Mouse (Mus musculus): ENCODE measurements around the gene Irf3. TPM values are rescaled to one million over a fixed set of nuclear protein-coding genes. Genes with fewer than 3 reads are reported as not detected.

Irf3 gene
- 10 to 100 TPM; 35.2 to 41.9 TPM for total RNA-seq (2021)
- long read RNA-seq, experiment 1, partial matches to known transcripts, result 1 of 19 reads
- long read RNA-seq, experiment 1, other reads (novel, unspliced or antisense), result 5 of 19 reads
- long read RNA-seq, experiment 2, transcript Irf3-201 (8 exons, 2,031 nt), result major isoform, 6 of 15 reads
- long read RNA-seq, experiment 2, partial matches to known transcripts, result 3 of 15 reads
- long read RNA-seq, experiment 2, other reads (novel, unspliced or antisense), result 3 of 15 reads

DNA sequence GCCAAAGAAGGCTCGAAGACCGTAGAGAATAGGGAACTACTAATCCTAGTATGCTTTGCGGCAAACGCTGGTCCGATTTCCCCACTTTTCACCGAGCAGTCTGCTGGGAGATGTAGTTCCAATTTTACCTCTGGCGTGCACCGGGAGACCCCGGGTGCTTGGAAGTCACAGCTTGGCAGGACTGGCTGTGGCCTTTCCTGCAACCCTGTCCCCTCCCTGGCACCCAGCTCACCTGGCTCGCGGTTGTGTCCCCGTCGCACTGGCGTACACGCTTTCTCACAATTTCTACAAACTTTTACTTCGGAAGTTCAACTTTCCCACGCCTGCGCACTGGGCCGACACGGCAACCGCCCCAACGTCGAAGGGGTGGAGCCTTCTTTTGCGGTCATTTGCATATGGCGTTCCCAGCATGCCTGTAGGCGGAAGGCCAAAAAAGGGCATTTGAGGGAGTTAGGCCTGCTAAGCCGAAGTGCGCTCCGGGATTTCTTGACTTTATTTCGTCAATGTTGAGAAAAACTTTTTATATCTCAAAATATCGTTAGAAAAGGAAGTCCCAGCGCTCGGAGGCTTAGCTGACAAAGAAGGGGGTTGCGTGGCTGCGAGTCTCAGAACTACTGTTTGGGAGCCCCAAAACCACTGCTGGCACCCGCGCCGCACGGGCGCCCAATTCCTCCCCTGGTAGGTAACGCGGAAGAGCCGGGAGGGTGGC lies at the start of gene Irf3:
TSS of gene Irf3 (plus strand) at position 418 of the 709 bp plus-strand sequence.
- peak; percentile 95 to 97 for DNase-seq (ENCODE audit: low spot score in 2 of 2)

DNA sequence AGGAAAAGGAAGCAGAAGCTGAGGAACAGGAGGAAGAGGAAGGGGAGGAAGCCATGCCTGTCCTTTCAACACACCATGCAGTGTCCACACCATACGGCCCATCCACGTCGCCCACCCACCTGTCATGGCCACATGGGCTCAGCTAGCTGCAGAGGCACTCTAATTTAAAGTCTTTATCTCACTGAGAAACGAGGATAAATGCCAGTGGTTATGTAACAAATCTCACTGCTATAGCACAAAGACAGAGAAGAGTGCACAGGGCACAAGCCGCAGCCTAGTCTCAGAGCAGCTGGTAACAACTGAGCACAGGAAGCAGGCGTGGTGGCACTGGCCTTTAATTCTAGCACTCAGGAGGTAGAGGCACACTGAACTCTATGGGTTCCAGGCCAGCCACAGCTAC lies 47.5 kb upstream of the Irf3 start:
- DNase-seq (ENCODE audit: low spot score in 2 of 2), result no peak

DNA sequence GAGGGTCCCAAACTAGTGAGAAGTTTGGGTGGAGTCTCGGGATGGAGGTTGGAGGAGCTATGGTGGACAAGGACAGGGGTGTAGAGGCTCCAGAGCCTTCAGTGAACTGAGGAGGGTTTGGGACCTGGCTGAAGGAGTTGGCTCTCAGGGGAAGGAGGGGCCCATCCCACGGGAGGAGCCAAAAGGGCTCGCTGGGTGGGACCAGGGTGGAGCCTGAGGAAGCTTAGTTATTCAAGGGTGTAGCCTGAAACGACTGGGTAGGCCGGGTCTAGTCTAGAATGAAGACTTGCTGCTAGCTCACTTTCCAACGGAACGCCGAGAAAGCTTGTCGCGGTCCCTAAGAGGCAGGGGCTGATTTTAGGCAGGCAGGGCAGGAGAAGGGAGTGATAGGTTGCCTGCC lies 45.5 kb upstream of the Irf3 start:
- DNase-seq (ENCODE audit: low spot score in 2 of 2), result no peak

DNA sequence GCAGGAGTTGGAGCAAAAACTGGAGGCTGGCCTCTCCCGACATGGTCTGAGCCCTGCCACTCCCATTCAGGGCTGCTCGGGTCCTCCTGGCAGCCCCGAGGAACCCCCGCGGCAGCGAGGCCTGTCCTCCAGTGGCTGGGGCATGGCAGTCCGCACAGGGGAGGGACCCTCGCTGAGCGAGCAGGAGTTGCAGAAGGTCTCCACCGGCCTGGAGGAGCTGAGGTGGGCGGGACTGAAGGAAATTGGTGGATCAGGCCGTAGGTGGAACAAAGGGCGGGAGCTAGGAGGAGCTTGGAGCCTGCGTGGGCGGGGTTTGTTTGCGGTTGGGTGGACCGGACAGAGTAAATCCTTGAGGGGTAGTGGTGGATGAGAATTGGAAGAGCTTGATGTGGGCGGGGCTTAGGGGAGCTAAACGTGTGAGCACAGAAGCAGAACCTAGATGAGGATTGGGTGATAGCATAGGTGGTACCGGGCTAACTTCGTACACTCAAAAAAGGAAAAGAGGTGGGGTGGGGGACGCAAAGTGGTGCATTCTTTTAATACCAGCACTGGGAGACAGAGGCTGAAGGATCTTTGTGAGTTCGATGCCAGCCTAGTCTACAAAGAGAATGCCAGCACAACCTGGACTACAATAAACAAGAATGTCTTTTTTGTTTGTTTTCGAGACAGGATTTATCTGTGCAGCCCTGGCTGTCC lies 44.7 kb upstream of the Irf3 start:
- DNase-seq (ENCODE audit: low spot score in 2 of 2), result peak; percentile 85 to 88

DNA sequence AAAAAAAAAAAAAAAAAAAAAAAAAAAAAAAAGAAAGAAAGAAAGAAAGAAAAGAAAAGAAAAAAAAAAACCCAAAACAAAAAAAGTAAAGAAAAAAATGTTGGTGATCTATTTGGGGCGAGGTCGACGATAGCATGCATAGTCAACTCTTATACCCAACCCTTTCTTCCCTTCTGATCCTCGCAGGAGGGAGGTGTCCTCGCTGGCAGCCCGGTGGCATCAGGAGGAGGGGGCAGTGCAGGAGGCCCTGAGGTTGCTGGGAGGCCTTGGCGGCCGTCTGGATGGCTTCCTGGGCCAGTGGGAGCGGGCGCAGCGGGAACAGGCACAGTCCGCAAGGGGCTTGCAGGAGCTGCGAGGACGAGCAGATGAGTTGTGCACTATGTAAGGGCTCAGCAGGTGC lies 43.9 kb upstream of the Irf3 start:
- DNase-seq (ENCODE audit: low spot score in 2 of 2), result peak in 1 of 2 experiments; percentile 1

DNA sequence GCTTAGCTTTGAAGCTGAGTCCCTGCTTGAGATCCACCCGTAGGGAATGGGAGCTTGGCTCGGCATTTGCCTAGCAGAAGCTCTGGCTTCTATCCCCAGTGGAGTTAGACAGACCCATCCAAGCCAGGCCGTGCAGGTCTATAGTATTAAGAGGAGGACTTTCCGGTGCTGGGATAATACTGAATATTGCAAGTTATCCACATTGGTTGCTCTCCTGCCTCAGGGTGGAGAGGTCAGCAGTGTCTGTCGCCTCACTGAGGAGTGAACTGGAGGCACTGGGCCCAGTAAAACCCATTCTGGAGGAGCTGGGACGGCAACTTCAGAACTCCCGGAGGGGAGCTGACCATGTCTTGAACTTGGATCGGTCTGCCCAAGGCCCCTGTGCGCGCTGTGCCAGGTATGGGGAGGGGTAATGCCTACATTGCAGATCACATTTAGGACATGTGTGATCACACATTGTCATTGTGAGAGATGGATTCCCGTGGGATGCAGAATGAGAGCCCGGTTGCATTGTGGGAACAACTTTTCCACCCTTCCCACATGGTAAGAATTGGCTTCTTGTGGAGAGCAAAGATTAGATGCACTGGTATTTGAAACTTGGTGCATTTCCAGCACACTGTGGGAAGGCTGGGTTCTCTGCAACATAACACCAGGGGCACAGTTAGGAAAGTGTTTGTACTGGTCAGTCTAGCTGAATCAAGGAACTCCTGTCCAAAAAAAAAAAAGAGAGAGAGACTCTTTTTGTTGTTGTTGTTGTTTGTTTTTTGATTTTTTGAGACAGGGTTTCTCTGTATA lies 43.2 kb upstream of the Irf3 start:
- DNase-seq (ENCODE audit: low spot score in 2 of 2), result no peak

DNA sequence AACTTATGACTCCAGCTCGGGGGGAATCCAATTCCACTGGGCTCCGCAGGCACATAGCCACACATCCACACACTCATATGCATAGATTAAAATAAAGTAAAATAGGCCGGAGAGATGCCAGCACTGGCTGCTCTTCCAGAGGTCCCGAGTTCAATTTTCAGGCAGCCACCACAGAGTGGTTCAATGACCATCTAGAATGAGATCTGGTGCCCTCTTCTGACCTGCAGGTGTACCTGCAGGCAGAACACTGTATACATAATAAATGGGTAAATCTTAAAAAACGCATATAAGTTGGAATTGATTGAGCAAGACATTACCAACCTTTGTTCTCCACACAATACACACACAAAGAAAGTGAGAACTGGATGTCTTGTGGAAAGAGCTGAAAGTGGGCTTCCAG lies 41.8 kb upstream of the Irf3 start:
- no peak for DNase-seq (ENCODE audit: low spot score in 2 of 2)

DNA sequence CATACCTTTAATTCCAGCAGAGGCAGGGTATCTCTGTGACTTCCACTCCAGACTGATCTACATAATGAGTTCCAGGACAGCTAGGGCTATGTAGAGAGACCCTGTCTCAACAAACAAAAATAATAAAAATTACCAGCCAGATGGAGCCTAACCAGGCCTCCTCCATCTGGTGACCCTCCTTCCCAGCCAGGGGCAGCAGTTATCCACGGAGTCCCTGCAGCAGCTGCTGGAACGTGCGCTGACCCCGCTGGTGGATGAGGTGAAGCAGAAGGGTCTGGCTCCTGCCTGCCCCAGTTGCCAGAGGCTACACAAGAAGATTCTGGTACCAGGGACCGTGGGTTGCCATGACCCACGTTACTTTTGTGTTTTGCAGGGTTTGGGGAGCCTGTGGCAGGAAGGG lies 41.2 kb upstream of the Irf3 start:
- DNase-seq (ENCODE audit: low spot score in 2 of 2), result no peak

DNA sequence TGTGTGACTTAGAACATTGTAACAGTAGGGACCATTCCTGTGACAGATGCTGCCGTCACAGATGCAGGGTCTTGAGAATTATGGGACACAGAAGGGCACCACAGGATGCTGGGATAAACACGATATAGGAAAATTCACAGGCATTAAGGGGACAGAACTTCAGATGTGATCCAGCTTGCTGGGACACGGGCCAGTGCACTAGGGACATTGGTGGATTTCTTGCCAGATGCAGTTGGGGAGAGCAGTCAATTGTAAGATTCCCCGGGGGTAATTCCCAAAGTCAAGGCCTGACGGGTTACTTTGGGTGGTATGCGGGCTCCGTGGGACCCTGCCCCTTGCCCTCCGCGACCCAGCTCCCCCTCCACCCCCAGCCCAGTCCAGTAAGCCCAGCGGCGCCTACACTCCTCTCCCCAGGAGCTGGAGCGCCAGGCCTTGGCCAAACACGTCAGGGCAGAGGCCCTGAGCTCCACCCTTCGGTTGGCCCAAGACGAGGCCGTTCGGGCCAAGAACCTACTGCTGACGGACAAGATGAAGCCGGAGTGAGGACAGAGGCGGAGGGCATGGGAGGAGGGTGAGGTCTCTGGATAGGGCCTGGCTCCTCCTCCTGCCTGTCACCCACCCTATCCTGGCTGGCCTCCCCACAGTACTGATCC lies 40.1 kb upstream of the Irf3 start:
- no peak for DNase-seq (ENCODE audit: low spot score in 2 of 2)

DNA sequence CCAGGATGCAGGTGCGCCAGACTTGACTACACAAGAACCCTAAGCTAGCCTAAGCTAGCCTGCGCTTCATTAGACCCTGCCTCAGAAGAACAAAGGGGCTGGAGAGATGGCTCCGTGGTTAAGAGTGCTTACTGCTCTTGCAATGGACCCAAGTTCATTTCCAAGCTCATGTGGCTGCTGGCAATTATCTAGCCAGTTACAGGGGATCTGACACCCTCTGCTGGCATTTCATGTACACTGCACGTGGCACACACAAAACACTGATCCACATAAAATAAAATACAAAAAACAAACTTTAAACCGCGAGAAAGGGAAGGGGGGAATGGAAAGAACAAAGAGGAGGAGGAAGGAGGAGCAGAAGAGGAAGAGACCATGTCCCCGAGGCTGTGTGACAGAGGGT lies 39.2 kb upstream of the Irf3 start:
- peak; percentile 46 to 50 for DNase-seq (ENCODE audit: low spot score in 2 of 2)

DNA sequence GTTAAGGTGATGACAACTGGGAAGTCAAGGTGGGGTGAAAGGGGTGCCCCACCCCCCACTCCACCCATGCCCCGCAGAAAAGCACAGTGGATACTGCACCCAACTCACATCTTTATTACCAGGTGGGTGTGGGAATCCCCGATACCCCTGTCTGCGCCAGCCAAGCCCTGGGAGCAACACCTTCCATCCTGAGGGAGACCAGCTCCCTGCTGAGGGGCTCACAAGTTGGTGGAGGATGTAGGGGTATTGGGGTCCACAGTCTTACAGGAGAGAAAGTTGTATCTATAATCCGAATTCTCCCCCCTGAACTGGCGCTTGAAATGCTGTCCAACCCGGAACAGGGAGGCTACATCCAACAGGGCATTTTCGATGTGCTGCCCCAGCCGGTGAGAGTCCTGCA lies 38.2 kb upstream of the Irf3 start:
- peak in 1 of 2 experiments; percentile 2 for DNase-seq (ENCODE audit: low spot score in 2 of 2)

DNA sequence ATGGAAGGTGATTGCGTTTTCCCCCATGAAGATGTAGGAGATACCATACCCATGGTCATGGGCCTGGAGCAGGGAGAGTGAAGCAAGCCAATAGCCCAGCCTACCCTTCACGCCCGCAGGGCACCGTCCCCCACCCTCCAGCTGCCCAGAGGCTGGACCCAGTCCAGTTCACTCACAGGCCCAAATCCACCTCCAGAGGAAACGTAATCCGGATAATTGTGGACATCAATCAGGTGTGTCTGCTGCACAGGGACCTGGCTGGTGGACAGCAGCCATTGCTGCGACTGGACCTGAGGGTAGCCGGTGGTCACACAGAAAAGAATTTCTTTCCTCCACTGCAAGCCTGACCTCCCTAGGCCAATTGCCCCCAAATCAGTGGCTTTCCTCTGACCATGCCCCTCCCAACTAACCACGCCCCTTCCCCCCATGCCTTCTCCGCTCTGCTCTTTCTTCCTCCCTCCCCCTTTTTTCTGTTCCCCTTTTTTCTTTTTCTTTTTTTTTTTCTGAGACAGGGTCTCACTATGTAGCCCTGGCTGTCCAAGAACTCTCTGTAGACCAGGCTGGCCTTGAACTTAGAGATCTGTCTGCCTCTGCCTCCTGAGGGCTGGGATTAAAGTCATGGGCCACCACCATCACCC lies 37.5 kb upstream of the Irf3 start:
- DNase-seq (ENCODE audit: low spot score in 2 of 2), result peak; percentile 1

DNA sequence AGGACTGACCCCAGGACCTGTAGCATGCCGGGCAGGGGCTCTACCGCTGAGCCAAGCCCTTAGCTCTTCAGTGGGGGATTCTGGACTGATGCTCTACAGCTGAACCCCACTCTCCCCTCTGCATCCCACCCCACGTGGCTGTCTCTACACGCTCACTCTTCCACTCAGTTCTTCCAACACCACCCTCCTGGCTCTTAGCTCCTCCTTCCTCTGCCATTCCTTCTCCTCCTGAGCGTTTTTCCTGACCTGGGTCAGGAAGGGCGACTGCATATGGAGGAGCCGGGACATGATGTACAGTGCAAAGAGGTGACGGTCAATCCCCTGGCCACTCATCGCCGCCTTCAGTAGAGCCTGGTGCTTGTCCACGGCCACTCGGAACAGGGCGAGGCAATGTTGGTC lies 36.9 kb upstream of the Irf3 start:
- no peak for DNase-seq (ENCODE audit: low spot score in 2 of 2)

DNA sequence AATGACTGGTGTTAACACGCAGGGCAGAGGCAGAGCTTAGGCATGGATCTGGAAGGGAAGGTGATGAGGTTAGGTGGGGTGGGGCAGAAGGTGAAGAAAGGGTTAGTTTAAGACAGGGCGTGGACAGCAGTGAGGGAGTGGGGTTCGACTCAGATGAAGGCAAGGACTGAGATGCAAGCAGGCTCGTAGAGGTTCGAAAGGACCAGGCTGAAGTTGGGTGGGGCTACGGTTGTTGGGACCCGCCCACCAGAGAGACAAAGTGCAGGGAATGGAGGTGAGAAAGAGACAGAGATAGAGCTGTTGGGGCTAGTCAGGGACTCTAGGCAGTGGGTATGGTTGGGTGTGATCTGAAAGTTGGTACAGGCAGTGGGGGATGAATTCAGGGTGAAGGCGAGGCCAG lies 35.1 kb upstream of the Irf3 start:
- DNase-seq (ENCODE audit: low spot score in 2 of 2), result no peak

DNA sequence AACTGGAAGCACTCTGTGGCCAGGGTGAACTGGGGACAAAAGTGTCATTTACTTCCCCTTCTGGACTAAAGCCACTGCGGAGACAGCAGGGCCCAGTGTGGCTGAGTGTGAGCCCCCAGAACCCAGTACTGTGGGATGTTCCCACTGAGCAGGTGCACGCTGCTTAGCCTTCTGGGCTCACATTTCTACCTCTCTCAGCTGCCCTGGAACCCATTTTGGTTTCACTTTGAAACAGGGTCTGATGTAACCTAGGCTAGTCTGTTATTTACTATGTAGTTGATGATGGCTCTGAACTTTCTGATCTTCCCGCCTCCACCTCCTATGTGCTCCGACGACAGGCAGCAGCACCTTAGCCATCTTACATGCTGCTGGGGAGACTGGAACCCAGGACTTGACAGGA lies 34.6 kb upstream of the Irf3 start:
- DNase-seq (ENCODE audit: low spot score in 2 of 2), result no peak

DNA sequence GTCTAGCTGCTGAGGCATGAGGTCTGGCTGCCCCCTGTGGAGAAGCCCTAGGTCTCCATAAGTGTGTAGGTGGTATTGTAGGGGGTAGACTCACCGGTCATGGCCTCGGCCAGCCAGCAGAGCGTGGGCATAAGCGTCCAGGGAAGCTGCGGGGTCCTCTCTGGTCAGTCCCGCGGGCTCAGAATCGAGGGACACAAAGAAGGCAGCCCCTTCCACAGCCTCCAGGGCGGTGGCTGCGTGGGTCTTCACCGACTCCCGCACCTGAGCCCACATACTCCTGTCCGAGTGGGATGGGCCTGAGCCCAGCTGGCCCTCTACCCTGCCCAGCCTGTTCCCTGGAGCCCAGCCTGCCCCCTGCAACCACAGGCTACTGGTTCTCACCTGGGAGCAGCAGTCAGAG lies 32.5 kb upstream of the Irf3 start:
- no peak for DNase-seq (ENCODE audit: low spot score in 2 of 2)

DNA sequence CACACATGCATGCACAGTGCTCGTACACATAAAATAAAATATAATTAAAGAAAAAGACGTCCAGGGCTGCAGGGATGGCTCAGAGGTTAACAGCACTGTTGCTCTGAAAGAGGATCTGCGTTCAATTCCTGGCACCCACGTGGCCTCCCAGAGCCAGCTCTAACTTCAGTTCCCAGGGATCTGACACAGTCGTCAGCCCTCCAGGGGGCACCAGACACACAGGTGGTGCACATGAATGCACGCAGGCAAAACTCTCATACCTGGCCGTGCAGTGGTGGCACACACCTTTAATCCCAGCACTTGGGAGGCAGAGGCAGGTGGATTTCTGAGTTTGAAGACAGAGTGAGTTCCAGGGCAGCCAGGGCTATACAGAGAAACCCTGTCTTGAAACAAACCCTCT lies 31.5 kb upstream of the Irf3 start:
- no peak for DNase-seq (ENCODE audit: low spot score in 2 of 2)

DNA sequence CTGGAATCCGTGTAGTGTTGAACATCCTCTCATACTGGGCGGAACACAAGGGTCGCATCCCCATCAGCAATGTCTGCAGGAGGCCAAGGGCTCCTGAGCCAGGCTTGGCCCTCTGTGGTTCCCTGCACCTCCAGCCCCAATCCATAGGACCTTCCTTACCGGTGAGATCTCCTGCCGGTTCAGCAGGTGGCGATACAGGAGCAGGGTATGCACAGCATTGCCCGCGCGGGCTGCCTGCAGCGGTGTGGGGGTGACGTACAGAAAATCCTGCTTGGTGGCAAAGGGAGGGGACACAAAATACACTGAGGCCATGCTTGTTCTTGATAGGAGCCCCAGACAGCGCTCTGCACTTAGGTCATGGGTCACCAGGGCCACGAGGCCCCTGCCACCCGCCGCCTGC lies 30.8 kb upstream of the Irf3 start:
- no peak for DNase-seq (ENCODE audit: low spot score in 2 of 2)

DNA sequence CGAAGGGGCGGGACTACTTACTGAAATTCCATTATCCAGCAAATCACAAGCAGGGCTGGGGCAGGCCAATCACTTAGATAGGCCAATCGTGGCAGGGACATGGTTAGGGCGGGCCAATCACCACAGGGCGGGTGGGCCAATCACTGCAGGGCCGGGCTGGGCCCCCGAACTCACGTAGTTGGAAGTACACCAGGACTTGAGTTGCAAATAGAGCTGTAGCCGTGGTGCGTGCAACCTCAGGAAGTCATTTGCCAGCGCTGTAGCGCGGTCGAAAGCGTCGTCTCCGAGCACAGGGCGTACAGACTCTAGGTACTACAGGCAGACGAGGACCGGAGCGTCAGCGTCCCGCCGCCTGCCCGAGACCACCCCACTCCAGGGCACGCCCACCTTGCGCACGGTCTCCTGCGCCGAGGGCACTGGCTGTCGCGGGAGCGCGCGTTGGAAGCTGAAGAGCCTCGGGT lies 27.2 kb upstream of the Irf3 start:
- DNase-seq (ENCODE audit: low spot score in 2 of 2), result peak; percentile 66 to 81

DNA sequence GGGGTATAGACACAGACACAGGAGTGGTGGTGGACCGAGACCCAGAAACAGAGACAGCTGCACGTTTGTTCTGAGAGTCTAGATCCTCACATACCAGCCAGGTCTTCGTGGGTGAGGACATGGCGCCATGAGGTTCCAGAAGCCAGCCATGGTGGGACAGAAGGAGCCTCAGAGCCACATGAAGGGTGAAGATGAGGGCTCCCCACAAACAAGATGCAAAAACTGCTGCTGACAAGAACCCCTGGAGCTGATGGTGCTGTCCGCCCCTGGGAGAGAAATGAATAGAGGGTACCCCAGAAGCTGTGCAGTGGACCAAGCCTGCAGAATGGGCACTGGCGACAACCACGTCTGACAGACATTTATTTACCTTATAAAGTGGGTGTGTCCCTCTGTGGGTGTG lies 26.3 kb upstream of the Irf3 start:
- DNase-seq (ENCODE audit: low spot score in 2 of 2), result no peak
